Mouse (Mus musculus) right cerebral cortex, adult 18-20 months (tissue): ENCODE data around the gene Lrrc55.
A peak's percentile ranks its signal among the peaks of the same experiment; 100 is the strongest.
"Not testable (repeated sequence)": the region's sequence is repeated elsewhere in the genome, so short reads cannot be mapped to it uniquely, and the experiment has no call there.

Experiments
- DNase-seq: peaks from one replicate; pipeline ENCODE4 v3.0.0; 2022; ENCODE audit warnings: mixed read lengths

Lrrc55 gene

DNA sequence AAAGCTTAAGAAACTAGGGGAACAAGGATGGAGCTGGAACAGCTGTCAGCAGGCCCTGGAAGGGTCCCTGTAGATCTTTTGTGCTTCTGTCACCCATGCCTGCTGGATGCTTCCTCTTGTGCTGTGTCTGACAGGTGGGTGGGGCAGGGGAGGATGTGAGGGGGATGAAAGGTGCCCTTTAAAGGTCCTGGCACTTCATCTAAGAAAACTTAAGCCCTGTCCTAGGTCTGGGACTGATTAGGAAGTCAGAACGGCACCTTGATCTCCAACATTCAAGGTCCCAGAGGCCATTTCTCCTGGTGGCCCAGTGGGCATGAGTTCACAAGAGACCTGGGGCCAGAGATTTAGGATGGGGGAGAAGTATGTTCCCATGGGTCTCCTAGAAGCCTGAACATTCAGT is at the start of gene Lrrc55:
TSS of gene Lrrc55 (minus strand) at position 297 of the 400 bp plus-strand sequence.
- DNase-seq, result no peak

DNA sequence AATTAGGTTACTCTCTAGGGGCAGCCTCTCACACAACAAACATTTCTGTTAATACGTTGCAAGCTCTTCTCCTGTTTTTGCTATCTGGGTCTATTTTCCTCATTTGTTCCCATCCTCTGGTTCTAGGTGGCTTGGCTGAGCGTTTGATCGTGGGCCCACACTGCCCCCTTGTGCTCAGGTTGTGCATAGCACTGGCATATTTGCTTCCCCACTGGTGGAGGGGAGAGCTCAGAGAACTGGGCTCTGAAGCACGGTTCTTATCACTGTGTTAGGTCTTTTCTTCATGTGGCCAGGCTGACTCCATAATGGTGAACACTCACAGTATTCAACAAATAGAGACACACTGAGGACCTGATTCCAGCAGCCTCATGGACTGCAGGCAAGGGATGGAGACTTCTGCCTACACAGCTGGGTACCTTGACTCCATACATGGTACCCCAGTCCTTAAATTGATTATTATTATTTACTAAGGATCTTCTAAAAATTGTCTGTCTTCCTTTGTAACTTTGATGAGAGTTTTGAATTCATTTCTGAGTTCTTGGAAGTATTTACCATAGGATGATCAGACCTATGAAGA is 49.6 kb upstream of the Lrrc55 start:
- DNase-seq, result peak; percentile 74

DNA sequence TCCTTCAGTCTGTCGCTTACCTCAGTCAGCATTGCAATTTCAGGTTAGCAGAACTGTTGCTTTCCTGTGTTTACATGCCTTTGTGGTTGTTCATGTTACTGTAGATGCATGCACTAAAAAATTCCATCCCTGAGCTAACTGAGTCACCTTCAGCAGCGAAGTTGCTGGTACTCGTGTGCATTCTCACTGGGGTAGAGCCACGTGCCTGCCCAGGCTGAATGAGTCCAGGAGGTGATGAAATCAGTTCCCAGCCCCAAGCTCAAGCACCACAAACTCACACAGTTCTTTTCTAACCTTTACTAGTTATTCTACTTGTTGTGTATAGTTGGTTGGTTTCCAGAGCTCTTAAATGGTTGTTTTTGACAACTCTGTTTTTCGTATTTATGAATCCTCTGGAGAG is 48.7 kb upstream of the Lrrc55 start:
- no peak for DNase-seq

DNA sequence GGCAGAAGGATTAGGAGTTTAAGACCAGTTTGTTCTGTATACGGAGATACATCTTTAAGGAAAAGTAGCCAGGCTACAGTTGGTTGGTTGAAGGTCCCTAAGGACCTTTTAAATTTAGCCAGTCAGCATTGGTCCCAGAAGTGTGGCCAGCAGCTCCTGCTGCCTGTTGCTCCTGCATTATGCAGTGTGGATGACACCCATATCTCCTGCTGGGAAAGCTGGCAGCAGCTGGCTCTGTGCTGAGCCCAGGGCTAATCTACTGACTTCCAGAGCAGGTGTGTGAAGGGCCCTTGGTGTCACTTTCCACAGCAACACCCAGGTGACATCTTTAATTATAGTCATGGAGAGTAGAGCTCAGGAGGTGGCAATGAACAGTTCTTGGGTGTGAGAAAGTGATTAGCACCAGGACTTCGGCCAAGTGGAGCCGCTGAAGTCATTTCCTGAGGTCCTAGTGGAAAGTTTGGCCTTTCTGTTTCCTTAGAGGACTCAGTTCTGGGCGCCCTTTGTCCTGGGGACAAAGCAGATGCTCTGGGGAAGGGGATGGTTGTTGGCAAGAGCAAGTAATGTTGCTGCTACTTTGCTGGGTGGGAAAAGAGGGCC is 41.2 kb upstream of the Lrrc55 start:
- no peak for DNase-seq

DNA sequence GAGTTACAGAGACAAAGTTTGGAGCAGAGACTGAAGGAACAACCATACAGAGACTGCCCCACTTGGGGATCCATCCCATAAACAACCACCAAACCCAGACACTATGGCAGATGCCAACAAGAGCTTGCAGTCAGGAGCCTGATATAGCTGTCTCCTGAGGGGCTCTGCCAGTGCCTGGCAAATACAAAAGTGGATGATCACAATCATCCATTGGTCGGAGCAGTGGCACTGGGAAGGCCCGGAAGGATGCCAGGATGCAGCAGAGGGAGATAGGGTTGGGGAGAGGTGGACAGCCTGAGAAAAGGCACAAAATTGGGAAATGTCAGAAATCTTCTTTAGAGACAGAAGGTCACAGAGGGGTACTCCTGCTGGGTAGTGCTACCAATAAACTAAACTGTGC is 40.2 kb upstream of the Lrrc55 start:
- not testable (repeated sequence) for DNase-seq

DNA sequence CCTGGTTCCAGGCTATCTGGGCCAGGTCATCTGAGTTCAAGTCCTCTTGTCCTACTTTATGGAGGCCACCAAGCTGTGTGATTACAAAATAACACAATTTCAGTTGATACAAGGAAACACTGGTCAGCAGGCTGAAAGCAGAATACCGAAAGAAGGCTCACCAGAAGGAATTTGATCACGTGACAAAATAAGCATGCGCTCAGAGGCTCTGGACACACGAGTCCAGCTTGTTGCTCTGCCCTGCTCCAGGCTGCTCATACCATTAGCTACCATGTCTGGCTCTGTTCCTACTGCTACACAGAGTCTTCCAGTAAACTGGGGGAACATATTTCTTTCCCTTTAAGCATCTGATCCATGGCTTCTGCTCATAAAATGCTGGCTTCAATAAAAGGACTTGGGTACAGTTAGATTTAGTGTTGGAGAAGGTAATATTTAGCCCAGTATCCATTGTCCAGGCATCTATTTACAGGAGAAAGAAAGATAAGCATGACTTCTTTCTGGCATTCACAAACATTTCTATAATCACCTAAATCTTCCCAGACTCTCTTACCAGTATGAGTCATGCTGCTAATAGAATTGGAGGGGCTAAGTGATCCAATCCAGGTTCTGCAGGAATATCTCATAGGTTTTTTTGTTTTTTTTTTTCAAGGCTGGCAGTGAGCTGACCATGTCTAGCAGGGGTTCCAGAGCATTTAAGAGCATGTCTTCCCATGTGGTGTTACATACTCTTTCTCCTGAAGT is 33.9 kb upstream of the Lrrc55 start:
- DNase-seq, result no peak

DNA sequence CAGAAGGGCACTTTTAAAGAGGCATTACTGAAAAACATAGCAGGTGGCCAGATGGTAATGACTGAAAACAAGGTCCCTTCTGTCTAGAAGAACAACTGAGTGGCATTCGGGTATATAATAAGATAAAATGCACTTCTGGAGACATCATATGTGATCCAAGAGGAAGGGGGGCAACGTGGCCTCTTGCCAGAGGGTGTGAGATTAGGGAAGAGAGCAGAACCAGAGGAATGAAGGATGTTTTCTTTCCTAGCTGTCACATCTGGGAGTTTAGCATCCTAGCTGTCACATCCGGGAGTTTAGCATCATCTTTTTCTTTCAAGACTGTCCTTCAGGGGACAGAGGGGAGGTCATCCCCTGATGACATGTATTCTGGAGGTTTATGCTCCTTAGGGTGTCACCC is 32.6 kb upstream of the Lrrc55 start:
- DNase-seq, result no peak

DNA sequence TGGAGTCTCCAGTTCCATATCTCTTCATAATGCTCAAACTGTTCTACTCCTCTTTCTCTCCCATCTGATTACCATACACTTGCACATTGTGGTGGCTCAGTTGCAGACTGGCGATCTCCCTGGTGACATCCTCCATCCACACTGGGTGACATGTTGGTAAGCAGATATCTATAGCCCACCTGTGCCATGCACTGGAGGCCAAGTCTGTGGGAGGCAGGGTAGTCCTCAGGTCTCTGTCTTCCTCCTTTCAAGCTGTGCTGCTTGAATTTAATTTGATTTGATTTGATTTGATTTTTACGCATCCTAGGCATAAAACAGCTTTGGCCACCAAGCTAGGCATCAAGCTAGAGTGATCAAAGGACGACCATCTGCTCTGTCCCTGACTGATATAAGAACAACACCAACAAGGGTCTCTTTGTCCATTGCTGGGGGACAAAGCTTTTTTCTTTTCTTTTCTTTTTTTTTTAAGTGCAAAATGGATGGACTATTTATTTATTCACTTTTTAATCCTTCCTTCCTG is 30.9 kb upstream of the Lrrc55 start:
- no peak for DNase-seq

DNA sequence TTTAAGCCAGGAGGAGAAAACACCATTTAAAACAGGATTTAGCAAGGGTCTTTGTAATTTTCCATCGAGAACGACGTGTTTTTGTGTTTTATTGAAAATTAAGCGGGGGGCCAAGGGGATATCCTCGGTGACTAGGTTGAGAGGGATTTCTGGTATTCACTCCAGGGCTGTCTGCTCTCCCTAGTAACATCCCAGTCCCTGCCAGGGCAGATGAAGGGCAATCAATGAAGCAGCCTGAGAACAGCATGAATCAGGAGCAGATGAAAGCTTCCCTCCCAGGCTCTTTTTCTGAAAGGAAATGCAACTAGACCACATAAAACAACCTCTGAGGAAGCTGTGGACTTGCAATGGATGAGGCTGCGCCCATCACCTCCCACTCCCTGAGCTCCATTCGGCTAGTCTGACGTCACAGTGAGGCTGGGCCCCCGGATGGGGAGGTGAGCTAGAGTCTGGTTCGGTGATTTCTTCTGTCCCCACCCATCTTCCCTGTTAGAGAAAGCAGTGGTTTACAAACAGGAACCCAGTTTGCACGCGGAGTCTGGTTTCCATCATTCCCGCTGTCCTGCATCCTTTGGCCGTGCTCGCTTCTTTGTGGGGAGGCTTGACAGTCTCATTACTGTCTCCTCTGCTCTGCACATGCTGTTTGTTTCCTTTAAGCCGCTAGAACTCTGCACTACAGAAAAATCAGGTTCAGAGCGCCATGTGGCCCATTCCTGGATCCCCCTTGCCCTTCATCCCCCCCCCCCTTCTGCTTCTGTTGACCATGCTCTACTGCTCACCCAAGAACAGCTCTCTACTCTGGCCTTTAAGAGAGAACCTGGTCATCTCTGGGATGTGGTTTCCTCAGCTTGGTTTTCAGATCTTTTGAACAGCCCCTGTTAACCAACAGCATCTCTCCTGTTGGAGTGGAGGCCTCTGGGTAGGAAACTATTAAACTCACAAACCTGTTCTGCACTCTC is 27.5 kb upstream of the Lrrc55 start:
- peak; percentile 49 for DNase-seq

DNA sequence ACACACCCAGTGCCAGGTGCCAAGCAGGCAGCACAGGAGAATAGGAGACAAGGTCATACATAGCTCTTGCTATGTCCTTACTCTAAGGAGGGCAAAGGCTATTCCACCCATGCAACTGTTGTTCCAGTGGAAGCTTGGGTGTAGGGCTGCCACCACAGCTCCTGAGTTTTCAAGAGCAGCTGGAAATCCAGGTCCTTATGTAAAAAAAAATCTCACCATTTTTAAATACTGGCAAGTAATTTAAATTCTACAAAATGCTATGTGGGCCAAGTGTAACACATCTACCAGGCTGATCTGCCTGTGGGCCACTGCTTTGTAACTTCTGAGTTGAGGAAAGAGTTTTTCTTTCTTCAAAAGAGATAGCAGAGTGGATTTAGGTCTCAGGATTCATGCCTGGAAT is 19.6 kb upstream of the Lrrc55 start:
- peak; percentile 9 for DNase-seq

DNA sequence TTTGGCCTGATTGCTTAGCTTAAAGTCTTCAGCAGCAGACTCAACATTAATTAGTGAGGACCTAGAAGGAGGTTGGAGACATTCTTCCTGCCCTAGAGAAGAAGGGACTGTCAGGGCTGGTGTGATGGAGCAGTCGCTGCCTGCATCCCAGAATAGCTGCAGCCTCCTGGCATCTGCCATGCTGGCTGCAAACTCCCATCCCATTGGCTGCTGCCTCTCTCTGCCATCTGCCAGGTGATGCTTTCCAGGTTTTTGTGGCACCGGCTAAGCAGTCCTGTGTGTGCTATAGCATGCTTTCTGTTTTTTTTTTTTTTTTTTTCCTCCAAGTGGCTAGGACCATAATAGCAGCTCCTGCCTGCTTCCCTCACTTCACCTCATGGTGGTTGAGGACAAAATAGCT is 16.7 kb upstream of the Lrrc55 start:
- peak; percentile 87 for DNase-seq

DNA sequence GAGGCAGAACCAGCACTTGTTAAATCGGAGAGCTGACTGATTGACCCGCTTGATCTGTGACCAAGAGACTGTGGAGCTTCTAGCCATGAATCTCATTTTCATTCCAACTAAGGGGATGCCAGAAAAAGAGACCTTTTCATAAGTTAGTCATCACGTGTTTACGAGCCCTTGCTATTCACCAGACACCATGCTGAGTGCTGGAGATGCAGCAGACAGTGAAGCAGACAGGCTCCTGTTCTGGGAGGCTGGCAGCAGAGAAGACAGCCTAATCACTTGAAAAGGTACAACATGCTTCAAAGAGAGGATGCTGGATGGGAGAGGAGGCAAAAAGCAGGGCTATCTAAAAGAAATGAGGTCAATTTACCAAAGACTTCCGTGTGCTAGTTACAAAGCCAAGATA is 12.3 kb upstream of the Lrrc55 start:
- DNase-seq, result no peak

DNA sequence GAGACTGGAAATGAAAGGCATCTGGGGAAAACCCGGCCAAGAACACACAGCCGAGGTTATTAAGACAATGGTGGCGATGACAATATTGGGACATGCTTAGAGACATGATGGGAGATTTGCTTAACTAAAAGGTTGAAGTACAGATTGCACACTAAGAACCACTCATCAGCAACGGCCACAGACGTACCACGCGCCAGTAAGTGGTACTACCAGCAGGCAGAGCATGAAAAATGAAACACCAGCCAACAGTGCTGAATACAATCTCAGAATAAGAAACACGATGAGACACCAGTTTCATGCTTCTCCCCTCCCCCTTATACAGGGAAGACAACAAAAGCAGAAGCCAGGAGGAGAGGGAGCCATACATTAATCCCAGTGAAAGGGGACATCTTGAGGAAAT is 8.2 kb upstream of the Lrrc55 start:
- DNase-seq, result no peak

DNA sequence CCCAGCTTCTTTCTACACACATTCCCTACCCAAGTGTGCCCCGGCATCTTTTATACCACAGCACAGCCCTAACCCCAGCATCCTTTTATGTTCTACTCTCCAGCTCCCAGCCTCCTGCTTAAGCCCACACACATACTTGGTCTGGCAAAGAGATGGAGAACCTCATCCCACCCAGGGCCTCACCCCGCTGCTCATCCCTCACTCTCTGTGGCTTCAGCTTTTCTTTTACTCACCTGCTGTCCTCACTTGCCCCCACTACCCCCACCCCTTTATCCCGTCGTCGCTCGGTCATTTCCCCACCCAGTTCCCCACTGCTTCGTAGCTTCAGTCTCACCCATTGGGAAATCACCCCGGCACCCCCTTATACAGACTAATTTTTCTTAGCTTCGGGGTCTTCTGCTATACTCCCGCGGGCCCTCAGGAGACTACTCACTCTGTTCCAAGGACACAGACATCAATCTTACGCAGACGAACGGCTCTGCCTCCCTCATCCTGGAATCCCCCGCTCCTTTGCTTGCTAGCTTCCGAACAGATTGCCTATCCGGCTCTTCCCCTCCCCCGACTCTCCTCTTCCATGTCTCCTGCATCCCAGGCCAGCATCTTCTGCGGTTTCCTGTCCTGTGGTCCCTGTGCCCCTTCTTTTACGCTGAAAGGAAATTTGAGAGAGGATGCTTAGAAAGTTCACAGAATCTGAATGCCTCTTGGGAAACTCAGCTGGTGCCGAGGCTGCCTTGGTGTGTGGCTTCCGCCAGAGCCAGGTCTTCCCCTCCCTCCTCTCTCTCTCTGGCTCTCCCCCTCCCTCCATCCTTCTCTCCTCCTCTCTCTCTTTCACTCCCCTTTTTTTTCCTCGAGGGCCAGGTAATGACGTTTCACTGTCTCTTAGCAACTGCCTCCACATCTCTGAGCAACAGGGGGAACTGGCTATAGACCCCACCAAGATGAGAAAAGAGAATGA is 1.3 kb upstream of the Lrrc55 start:
- peak; percentile 67 for DNase-seq

DNA sequence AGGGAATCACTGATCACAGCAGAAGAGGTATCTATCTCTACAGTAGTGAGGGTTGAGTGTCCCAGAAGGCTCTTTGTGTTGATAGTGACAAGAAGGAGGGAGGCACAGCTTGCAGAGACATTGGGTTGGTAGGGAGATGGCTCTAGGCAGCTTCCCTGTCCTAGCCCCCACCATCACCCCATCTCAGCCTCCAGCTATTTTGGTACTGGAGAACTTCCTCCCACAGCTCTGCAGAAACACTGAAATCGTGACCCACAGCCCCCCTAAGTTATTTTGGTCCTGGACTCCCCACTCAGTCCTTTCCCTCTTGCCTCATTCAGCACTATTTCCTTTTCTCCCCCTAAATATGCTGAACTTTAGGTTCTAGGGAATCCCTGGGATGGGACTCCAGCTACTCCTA is 2.4 kb downstream of the Lrrc55 start:
- DNase-seq, result peak; percentile 35

DNA sequence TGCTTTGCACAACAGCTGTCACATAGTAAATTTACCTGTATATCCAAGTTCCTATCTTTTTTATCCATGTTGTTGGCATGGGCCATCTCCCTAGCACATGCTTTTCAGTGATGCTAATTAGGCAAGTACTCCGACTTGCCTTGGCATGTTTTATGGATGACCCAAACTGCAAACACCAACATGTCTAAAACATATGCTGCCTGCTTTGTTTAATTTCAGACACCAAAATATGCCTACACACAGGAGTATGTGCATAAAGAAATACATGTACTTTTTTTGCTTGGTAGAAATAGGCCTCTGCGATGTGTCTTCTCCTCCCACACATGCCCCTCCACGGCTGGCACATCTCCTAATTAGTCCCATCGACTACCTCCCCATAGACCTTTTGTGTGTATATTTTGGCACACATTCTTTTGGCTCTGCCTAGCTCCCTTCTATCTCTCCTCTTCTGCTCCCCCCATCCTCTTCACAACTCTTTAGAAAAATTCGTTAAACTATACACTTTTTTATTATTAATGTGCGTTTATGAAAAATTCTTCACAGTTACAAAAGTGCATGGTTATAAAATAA is 9.3 kb downstream of the Lrrc55 start:
- DNase-seq, result no peak

DNA sequence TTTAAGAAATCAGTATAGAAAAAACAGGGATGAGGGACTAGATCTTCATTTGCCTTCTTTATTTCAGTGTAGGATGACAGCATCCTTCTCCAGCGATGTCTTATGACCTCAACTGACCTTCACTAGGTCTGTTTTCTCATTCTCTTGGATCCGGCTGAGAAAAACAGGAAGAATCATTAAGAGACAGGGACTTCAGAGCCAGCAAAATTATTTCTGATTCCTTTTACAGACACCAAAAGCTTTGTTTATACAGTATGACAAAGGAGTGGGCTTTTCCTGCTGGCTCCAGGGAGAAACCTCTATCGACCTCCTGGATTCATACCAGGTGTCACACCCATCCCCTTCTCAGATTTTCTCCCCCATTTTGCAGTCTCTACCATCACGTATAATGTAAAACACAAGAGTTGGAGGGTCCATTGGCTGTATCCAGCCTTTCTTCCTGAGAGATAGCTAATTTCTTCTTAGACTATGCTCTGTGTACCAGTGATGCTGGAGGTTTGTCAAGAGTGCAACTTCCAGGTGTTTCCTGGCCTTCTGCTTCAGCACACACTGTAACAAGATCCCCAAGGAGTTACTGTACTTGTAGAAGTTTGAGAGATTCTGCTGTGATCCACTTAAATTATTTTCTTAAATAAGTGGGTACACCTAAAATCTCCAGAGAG is 18.7 kb downstream of the Lrrc55 start:
- no peak for DNase-seq

DNA sequence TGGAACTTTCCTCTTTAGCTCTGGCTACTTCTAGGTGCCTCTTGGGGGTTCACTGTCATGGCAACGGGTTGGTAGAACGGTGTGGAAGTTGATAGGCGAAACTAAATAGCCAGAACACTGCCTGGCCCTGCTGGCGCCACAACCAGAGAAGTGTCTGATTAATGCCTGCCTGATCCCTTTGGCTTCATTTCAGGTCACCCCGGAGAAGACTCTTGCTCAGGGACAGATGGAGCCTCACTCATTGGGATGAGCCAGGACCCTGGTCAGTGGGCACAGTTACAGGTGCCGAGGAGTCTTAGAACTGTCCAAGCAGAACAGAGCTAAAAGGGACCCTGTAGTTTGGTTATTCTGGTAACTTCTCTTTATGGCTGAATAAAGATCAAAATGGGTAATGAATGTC is 23.5 kb downstream of the Lrrc55 start:
- no peak for DNase-seq

DNA sequence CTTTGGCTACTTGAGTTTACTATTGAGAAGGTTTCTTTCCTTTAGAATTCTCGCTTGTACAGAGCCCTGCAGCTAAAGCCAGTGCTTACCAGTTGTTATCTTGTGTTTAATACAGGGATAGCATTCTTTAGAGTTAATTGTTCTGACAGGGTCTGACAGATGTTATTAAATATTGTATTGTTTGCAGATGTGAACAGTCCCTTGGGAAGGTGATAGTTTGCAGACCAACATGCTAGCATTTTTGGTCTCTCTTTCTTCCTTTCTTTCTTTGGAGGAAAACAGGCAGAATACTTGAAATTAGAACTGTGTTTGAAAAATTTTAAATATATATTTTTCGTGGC is 24.3 kb downstream of the Lrrc55 start:
- DNase-seq, result no peak

DNA sequence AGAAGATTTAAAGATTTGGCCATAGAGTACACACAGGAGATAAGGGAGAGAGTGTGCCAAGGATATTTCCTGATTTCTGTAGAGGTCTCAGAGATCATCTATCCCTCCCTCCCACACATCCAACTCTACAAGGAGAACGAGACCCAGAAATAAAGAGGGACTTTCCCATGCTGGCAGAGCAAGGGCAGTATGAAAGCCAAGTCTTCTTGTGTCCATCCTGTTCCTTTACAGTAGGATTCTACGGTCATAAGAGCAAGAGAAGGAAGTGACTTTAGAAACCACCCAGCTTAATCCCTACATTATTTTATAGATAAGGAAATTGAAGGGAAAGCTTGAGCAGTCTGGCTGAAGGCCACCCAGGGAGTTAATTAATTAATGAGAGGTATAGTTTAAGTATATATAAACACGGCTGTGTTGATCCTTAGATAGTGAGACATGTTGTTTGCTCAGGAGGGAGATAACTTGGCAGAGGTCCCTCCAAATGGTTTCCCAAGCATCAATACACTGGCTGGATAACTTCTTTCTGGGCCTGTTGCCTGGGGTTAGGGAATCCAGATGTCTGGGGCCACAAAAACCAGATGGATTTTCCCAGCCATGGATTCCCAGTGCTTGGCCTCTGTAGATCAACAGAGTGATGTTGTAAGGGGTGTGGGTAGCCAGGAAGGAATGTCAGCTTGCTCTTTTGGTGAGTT is 24.8 kb downstream of the Lrrc55 start:
- DNase-seq, result no peak
